Mouse (Mus musculus) hindbrain, embryonic 10.5 days (tissue): ENCODE results near the gene Celf5. TPM values are rescaled to one million over a fixed set of nuclear protein-coding genes. Genes with fewer than 3 reads are reported as not detected.
A peak's percentile ranks its signal among the peaks of the same experiment; 100 is the strongest.

ENCODE experiments used
- DNase-seq: peaks from one replicate; pipeline ENCODE4 v3.0.0-alpha.2; 2017; ENCODE audit warnings: low spot score
- H3K27ac ChIP-seq: fragments of 300-500 bp; sonication (generic); 2 replicates; pipeline ENCODE4 v1.5.1; 2016; ENCODE audit warnings: mild to moderate bottlenecking, moderate library complexity
- H3K27me3 ChIP-seq: fragments of 300-500 bp; sonication (generic); 2 replicates; pipeline ENCODE4 v1.6.1; 2016; ENCODE audit warnings: mild to moderate bottlenecking; ENCODE audit not compliant: poor library complexity, insufficient read depth, severe bottlenecking
- H3K36me3 ChIP-seq: fragments of 300-500 bp; sonication (generic); 2 replicates; pipeline ENCODE4 v1.6.1; 2016; ENCODE audit warnings: mild to moderate bottlenecking, moderate library complexity
- H3K4me1 ChIP-seq: fragments of 300-500 bp; sonication (generic); replicated peaks from 2 replicates; pipeline ENCODE4 v1.6.1; 2016; ENCODE audit warnings: mild to moderate bottlenecking
- H3K4me3 ChIP-seq: fragments of 300-500 bp; sonication (generic); 2 replicates; pipeline ENCODE4 v1.5.1; 2016; ENCODE audit warnings: mild to moderate bottlenecking, moderate library complexity
- H3K9me3 ChIP-seq: fragments of 300-500 bp; sonication (generic); 2 replicates; pipeline ENCODE4 v1.6.1; 2016; ENCODE audit warnings: mild to moderate bottlenecking, moderate library complexity
- WGBS: fragments of 180-500 bp; shearing (Covaris S2); methylation state at CpG from one replicate; pipeline ENCODE4 v1.1.7; 2016; 5-methylcytosine and 5-hydroxymethylcytosine counted together
- polyA plus RNA-seq: library from polyadenylated mRNA; unstranded; fragments of >200 nt; fragmentation: Nextera tagmentation; extraction: Ambion mirVana; gene quantifications from 2 replicates; pipeline ENCODE4 v1.2.1, GENCODE M21; 2016

Gene Celf5
- polyA plus RNA-seq, 1 experiment from 2014 or later = 12.9 TPM

GRCm38 (mm10) chr10:81483983-81484382, 1.5 kb upstream of the Celf5 start:
- 21% methylated on average over 9 of the region's 9 CpGs for WGBS
- H3K27ac ChIP-seq = no peak overlapping the region

GRCm38 (mm10) chr10:81481605-81482532, 640 bp downstream of the Celf5 start:
- Histone ChIP-seq H3K27me3 (peaks cover 56% of the 10 kb centered on the region), H3K9me3 (no peaks in the 10 kb centered on the region), H3K36me3 (peaks cover 11% of the 10 kb centered on the region), H3K4me1 (peaks cover 57% of the 10 kb centered on the region), H3K4me3 (peak overlapping the region; percentile 56), H3K27ac (peak overlapping the region; percentile 82)
- DNase-seq = peak; percentile 48
- 4% methylated on average over 35 of the region's 35 CpGs for WGBS

More at GRCm38 (mm10) chr10:81483983-81484382, 1.5 kb upstream of the Celf5 start:
- no peaks in the 10 kb centered on the region for H3K9me3 ChIP-seq
- DNase-seq = peak; percentile 58
- H3K4me1 ChIP-seq = peaks cover 49% of the 10 kb centered on the region
- H3K36me3 ChIP-seq = peaks cover 32% of the 10 kb centered on the region
- H3K4me3 ChIP-seq = no peak overlapping the region
- H3K27me3 ChIP-seq = peaks cover 35% of the 10 kb centered on the region

- Histone ChIP-seq H3K4me3 (no peak overlapping the region), H3K4me1 (peaks cover 47% of the 10 kb centered on the region), H3K9me3 (no peaks in the 10 kb centered on the region), H3K27me3 (peaks cover 97% of the 10 kb centered on the region), H3K27ac (no peak overlapping the region), H3K36me3 (no peaks in the 10 kb centered on the region)
- 89% methylated on average over 10 of the region's 10 CpGs for WGBS
- DNase-seq = no peak
Measured at GRCm38 (mm10) chr10:81474461-81474860, 8.0 kb downstream of the Celf5 start.

GRCm38 (mm10) chr10:81473003-81473451, 9.5 kb downstream of the Celf5 start:
- Histone ChIP-seq H3K4me3 (peak overlapping the region; percentile 49), H3K27ac (peak overlapping the region; percentile 85), H3K27me3 (peaks cover 97% of the 10 kb centered on the region), H3K36me3 (no peaks in the 10 kb centered on the region), H3K9me3 (no peaks in the 10 kb centered on the region), H3K4me1 (peaks cover 48% of the 10 kb centered on the region)
- WGBS = 2% methylated on average over 22 of the region's 22 CpGs
- DNase-seq = peak; percentile 79

GRCm38 (mm10) chr10:81472403-81473002, 10.0 kb downstream of the Celf5 start:
- Histone ChIP-seq H3K4me1 (peaks cover 48% of the 10 kb centered on the region), H3K27ac (peak overlapping the region; percentile 85), H3K36me3 (no peaks in the 10 kb centered on the region), H3K9me3 (no peaks in the 10 kb centered on the region), H3K27me3 (peaks cover 97% of the 10 kb centered on the region), H3K4me3 (peak overlapping the region; percentile 49)
- 3% methylated on average over 18 of the region's 18 CpGs for WGBS
- no peak for DNase-seq

GRCm38 (mm10) chr10:81470454-81470853, 12.1 kb downstream of the Celf5 start:
- H3K9me3 ChIP-seq = no peaks in the 10 kb centered on the region
- no peaks in the 10 kb centered on the region for H3K36me3 ChIP-seq
- H3K4me3 ChIP-seq = 0 out of 2 replicates have a peak overlapping the region, but pooled peaks have one; percentile 9
- peaks cover 97% of the 10 kb centered on the region for H3K27me3 ChIP-seq
- 56% methylated on average over 18 of the region's 18 CpGs for WGBS
- H3K4me1 ChIP-seq = peaks cover 42% of the 10 kb centered on the region
- 0 out of 2 replicates have a peak overlapping the region, but pooled peaks have one; percentile 8 for H3K27ac ChIP-seq
- DNase-seq = no peak

- H3K27ac ChIP-seq = no peak overlapping the region
- H3K36me3 ChIP-seq = no peaks in the 10 kb centered on the region
- H3K27me3 ChIP-seq = peaks cover 97% of the 10 kb centered on the region
- DNase-seq = no peak
- H3K4me3 ChIP-seq = no peak overlapping the region
- H3K4me1 ChIP-seq = peaks cover 54% of the 10 kb centered on the region
- 86% methylated on average over 5 of the region's 5 CpGs for WGBS
- no peaks in the 10 kb centered on the region for H3K9me3 ChIP-seq
Measured at GRCm38 (mm10) chr10:81469253-81469652, 13.3 kb downstream of the Celf5 start.

GRCm38 (mm10) chr10:81467670-81468235, 14.8 kb downstream of the Celf5 start:
- peaks cover 49% of the 10 kb centered on the region for H3K4me1 ChIP-seq
- WGBS = 86% methylated on average over 16 of the region's 16 CpGs
- H3K36me3 ChIP-seq = no peaks in the 10 kb centered on the region
- H3K27ac ChIP-seq = no peak overlapping the region
- peaks cover 97% of the 10 kb centered on the region for H3K27me3 ChIP-seq
- DNase-seq = no peak
- H3K4me3 ChIP-seq = no peak overlapping the region
- no peaks in the 10 kb centered on the region for H3K9me3 ChIP-seq

- Histone ChIP-seq H3K4me1 (peaks cover 45% of the 10 kb centered on the region), H3K4me3 (no peak overlapping the region), H3K27ac (no peak overlapping the region), H3K36me3 (no peaks in the 10 kb centered on the region), H3K9me3 (no peaks in the 10 kb centered on the region), H3K27me3 (peaks cover 97% of the 10 kb centered on the region)
- 67% methylated on average over 14 of the region's 14 CpGs for WGBS
- no peak for DNase-seq
Measured at GRCm38 (mm10) chr10:81466881-81467280, 15.6 kb downstream of the Celf5 start.

- H3K4me1 ChIP-seq = peaks cover 45% of the 10 kb centered on the region
- H3K27ac ChIP-seq = no peak overlapping the region
- 82% methylated on average over 2 of the region's 2 CpGs for WGBS
- no peak overlapping the region for H3K4me3 ChIP-seq
- H3K27me3 ChIP-seq = peaks cover 98% of the 10 kb centered on the region
- DNase-seq = peak; percentile 2
- no peaks in the 10 kb centered on the region for H3K36me3 ChIP-seq
- H3K9me3 ChIP-seq = no peaks in the 10 kb centered on the region
Measured at GRCm38 (mm10) chr10:81466066-81466465, 16.4 kb downstream of the Celf5 start.

- Histone ChIP-seq H3K4me1 (peaks cover 45% of the 10 kb centered on the region), H3K36me3 (no peaks in the 10 kb centered on the region), H3K9me3 (no peaks in the 10 kb centered on the region), H3K27ac (no peak overlapping the region), H3K4me3 (peak overlapping the region; percentile 56), H3K27me3 (peaks cover 98% of the 10 kb centered on the region)
- WGBS = 4% methylated on average over 5 of the region's 5 CpGs
- peak; percentile 2 for DNase-seq
Measured at GRCm38 (mm10) chr10:81465265-81465645, 17.3 kb downstream of the Celf5 start.

GRCm38 (mm10) chr10:81464405-81465264, 17.9 kb downstream of the Celf5 start:
- Histone ChIP-seq H3K27ac (peak overlapping the region; percentile 75), H3K9me3 (no peaks in the 10 kb centered on the region), H3K27me3 (peaks cover 98% of the 10 kb centered on the region), H3K36me3 (no peaks in the 10 kb centered on the region), H3K4me1 (peaks cover 45% of the 10 kb centered on the region), H3K4me3 (peak overlapping the region; percentile 56)
- DNase-seq = peak; percentile 86
- WGBS = 3% methylated on average over 33 of the region's 33 CpGs
